Mouse (Mus musculus) lung, embryonic 15.5 days (tissue): ENCODE measurements around the gene Cmtm6. TPM values are rescaled to one million over a fixed set of nuclear protein-coding genes. Genes with fewer than 3 reads are reported as not detected.
"Not testable (repeated sequence)": the region's sequence is repeated elsewhere in the genome, so short reads cannot be mapped to it uniquely, and the experiment has no call there.

Experiments
- ATAC-seq: fragments of 200-750 bp; cut with Nextera tagmentation; 2 replicates; pipeline ENCODE4 v1.8.0; 2017; ENCODE audit warnings: moderate number of reproducible peaks, borderline replicate concordance; ENCODE audit not compliant: low FRiP score, low TSS enrichment; ENCODE audit errors: extremely low read depth
- H3K27ac ChIP-seq: fragments of 300-500 bp; sonication (generic); 2 replicates; pipeline ENCODE4 v1.5.1; 2015; ENCODE audit warnings: moderate library complexity, mild to moderate bottlenecking, inconsistent platforms
- H3K27me3 ChIP-seq: fragments of 300-500 bp; sonication (generic); 2 replicates; pipeline ENCODE4 v1.6.1; 2015; ENCODE audit warnings: inconsistent platforms
- H3K36me3 ChIP-seq: fragments of 300-500 bp; sonication (generic); 2 replicates; pipeline ENCODE4 v1.6.1; 2015; ENCODE audit warnings: inconsistent platforms
- H3K4me1 ChIP-seq: fragments of 300-500 bp; sonication (generic); 2 replicates; pipeline ENCODE4 v1.6.1; 2015; ENCODE audit warnings: inconsistent platforms
- H3K4me2 ChIP-seq: fragments of 300-500 bp; sonication (generic); 2 replicates; pipeline ENCODE4 v1.6.1; 2015; ENCODE audit warnings: inconsistent platforms, mild to moderate bottlenecking, moderate library complexity
- H3K4me3 ChIP-seq: fragments of 300-500 bp; sonication (generic); 2 replicates; pipeline ENCODE4 v1.5.1; 2015; ENCODE audit warnings: mild to moderate bottlenecking, inconsistent platforms
- H3K9ac ChIP-seq: fragments of 300-500 bp; sonication (generic); 2 replicates; pipeline ENCODE4 v1.6.1; 2015; ENCODE audit warnings: inconsistent platforms
- H3K9me3 ChIP-seq: fragments of 300-500 bp; sonication (generic); 2 replicates; pipeline ENCODE4 v1.6.1; 2016; ENCODE audit warnings: inconsistent platforms
- WGBS: fragments of 180-500 bp; shearing (Covaris S2); methylation state at CpG from one replicate; pipeline ENCODE4 v1.1.7; 2015; 5-methylcytosine and 5-hydroxymethylcytosine counted together
- polyA plus RNA-seq: library from polyadenylated mRNA; unstranded; fragments of >200 nt; fragmentation: Nextera tagmentation; extraction: Ambion mirVana; gene quantifications from 2 replicates; pipeline ENCODE4 v1.2.1, GENCODE M21; 2015

Cmtm6 gene
- polyA plus RNA-seq, 1 experiment from 2014 or later: 66.5 TPM

DNA sequence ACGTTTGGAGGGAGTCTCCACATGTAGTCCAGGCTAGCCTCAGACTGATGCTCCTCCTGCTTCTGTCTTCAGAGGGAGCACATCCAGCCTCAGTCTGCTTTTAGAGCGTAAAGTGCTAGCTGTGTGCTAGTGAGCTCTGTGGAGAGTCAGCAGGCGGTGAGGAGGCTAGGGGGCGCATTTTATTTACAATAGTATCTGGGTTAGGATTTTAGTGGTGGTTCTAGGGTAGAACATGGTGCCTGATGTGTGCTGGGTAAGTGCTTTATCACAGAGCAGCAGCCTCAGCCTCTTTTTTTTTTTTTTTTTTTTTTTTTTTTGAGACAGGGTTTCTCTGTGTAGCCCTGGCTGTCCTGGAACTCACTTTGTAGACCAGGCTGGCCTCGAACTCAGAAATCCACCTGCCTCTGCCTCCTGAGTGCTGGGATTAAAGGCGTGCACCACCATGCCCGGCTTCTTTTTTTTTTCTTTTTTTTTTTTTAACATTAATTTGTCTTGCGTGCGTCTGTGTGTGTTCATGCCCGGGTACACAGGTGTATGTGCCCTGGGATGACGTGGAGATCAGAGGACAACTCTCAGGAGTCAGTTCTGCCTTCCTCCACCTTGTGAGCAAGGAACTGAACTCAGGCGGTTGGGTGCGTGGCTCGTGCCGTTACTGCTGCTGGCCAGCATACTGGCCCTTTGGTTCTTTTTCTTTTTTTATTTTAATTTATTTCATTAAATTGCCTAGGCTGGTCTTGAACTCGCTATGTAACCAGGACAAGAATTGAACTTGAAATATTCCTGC lies 30.8 kb upstream of the Cmtm6 start:
- no peak for ATAC-seq
- no peak overlapping the region for H3K9ac ChIP-seq

DNA sequence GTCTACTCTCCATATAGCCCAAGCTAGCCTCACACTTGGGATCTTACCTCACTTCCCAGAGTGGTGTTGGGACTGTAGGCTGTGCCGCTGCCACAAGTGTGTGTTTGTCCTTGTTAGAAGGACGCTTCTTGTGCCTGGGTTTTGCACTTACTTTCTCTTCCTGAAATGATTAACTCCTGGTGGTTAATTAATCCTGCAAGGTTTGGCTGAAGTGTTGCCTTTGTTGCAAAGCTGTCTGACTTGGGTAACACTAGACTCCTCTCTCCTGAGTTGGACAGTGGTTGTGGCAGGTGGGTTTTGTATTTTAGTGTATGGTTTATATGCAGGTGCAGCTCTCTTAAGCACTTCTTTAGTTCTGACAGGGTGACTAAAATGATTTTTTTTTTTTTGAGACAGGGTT lies 29.9 kb upstream of the Cmtm6 start:
- 81% methylated on average over 2 of the region's 2 CpGs for WGBS
- H3K9me3 ChIP-seq: no peaks in the 10 kb centered on the region
- no peaks in the 10 kb centered on the region for H3K4me1 ChIP-seq
- H3K27ac ChIP-seq: no peak overlapping the region
- peaks cover 6% of the 10 kb centered on the region; the same call in 1 of the 2 replicates for H3K36me3 ChIP-seq
- no peak for ATAC-seq
- no peak overlapping the region for H3K4me2 ChIP-seq
- H3K9ac ChIP-seq: no peak overlapping the region
- H3K4me3 ChIP-seq: no peak overlapping the region
- H3K27me3 ChIP-seq: no peaks in the 10 kb centered on the region

More for the DNA sequence above, 30.8 kb upstream of the Cmtm6 start:
- Histone ChIP-seq H3K36me3 (0 out of 2 replicates have a peak, but pooled peaks cover 3% of the 10 kb centered on the region), H3K4me2 (no peak overlapping the region), H3K4me1 (no peaks in the 10 kb centered on the region), H3K27me3 (no peaks in the 10 kb centered on the region), H3K27ac (no peak overlapping the region), H3K9me3 (no peaks in the 10 kb centered on the region), H3K4me3 (no peak overlapping the region)
- WGBS: 91% methylated on average over 15 of the region's 16 CpGs

DNA sequence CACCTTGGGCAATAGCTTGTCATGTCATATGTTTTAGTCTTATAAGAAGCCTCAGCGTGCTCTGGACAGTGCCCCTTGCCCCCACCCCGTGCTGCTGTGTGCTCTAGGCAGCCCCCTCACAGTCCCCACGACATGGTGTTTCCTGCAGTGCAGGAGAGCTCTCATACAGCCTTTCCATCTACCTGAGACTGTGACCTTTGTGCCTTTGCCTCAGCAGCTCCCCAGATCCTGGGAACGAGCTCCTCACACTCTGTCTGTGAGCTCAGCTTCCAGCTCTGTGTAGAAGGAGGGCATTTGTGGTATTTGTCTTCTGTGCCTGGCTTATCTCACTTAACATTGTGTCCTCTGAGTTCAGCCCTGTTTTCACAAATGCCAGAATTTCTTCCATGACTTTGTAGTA lies 29.0 kb upstream of the Cmtm6 start:
- ATAC-seq: no peak
- Histone ChIP-seq H3K9ac (no peak overlapping the region), H3K4me3 (no peak overlapping the region), H3K4me2 (no peak overlapping the region), H3K27ac (no peak overlapping the region), H3K36me3 (peaks cover 8% of the 10 kb centered on the region; the same call in 1 of the 2 replicates), H3K9me3 (no peaks in the 10 kb centered on the region), H3K4me1 (no peaks in the 10 kb centered on the region), H3K27me3 (no peaks in the 10 kb centered on the region)
- WGBS: 75% methylated on average over 4 of the region's 4 CpGs

DNA sequence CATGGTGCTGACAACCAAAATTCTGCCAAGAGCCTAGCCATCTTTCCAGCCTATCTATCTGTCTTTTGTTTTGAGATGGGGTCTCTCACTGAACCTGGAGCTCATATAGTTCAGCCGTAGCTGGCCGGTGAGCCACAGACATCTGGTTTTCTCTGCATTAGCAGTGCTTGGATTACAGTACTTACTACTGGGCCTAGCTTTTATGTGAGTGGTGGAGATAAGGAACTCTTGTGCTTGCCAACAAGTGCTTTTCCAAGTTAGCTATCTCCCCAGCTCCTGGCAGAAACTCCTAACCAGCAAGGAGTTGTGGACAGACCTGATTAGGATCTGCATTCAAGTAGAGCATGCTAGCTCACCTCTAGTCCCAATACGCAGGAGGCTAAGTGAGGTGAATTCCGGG lies 23.1 kb upstream of the Cmtm6 start:
- Histone ChIP-seq H3K27ac (no peak overlapping the region), H3K4me1 (no peaks in the 10 kb centered on the region), H3K4me3 (no peak overlapping the region), H3K9me3 (no peaks in the 10 kb centered on the region), H3K27me3 (no peaks in the 10 kb centered on the region), H3K36me3 (peaks cover 49% of the 10 kb centered on the region), H3K9ac (no peak overlapping the region), H3K4me2 (no peak overlapping the region)
- 87% methylated on average over 4 of the region's 4 CpGs for WGBS
- no peak for ATAC-seq

DNA sequence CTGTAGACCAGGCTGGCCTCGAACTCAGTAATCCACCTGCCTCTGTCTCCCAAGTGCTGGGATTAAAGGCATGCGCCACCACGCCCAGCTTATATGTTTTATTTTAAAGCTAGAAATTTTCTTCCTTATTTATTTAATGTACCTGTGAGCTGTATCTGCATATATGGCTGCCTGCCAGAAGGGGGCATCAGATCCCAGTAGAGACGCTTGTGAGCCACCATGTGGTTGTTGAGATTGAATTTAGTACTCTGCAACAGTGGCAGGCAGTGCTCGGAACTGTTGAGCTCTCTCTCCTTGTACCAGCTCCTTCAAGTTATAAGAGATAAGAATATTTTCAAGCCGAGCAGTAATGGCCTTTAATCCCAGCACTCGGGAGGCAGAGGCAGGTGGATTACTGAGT lies 20.6 kb upstream of the Cmtm6 start:
- peaks cover 72% of the 10 kb centered on the region for H3K36me3 ChIP-seq
- ATAC-seq: no peak
- no peak overlapping the region for H3K4me2 ChIP-seq
- H3K9ac ChIP-seq: no peak overlapping the region
- H3K9me3 ChIP-seq: no peaks in the 10 kb centered on the region
- H3K27ac ChIP-seq: no peak overlapping the region
- H3K27me3 ChIP-seq: no peaks in the 10 kb centered on the region
- H3K4me3 ChIP-seq: no peak overlapping the region
- no peaks in the 10 kb centered on the region for H3K4me1 ChIP-seq
- 74% methylated on average over 7 of the region's 7 CpGs for WGBS

DNA sequence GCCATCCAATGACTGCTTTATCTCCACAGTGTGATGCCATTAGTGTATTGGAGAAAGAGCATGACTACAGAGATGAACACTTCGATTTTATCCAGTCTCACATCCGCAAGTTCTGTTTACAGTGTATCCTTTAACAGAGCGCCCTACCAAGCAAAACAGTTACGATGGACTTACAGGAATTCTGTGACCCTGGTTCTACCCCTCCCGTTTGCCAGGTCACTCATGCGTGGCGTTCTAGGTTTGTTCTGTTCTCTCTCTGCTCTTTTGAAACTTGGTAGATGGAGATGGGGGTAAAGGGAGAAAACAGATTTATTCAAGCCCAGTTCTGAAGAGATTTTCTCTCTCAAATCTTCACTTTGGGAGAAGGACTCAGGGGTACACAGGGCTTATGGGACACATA lies 17.4 kb upstream of the Cmtm6 start:
- peaks cover 74% of the 10 kb centered on the region for H3K36me3 ChIP-seq

DNA sequence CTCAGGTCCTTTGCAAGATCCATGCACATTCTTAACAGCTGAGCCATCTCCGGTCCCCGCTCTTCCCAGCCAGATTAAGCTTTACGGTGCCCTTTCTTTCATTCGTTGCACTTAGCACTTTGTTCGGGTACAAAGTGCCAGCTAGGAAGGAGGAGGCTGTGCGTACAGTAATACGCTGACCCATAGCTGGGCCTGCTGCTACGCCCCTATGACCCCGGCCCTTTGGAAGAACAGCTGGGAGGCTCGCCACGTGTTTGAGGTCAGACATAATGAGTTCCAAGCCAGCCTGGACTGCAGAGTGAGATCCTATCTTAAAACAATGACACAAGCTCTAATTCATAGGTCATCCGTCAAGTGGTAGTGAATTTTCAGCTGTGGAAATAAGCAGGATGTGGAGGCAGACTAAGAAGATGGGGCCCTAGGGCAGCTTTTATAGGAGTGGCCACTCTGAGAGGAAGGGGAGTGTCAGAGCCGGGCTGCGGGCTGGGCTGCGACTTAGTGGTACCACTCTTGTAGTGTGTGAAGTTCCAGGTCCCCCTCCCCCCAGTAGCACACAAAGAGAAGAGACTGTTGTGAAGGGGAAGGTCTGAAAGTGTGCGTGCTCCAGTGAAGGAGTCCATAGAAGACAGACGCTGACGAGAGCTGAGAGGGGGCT lies 14.1 kb upstream of the Cmtm6 start:
- Histone ChIP-seq H3K4me2 (no peak overlapping the region), H3K36me3 (peaks cover 80% of the 10 kb centered on the region), H3K27me3 (no peaks in the 10 kb centered on the region), H3K9me3 (no peaks in the 10 kb centered on the region), H3K4me3 (no peak overlapping the region), H3K4me1 (no peaks in the 10 kb centered on the region), H3K27ac (no peak overlapping the region), H3K9ac (no peak overlapping the region)
- peak; percentile 35; the same call in 1 of the 2 replicates for ATAC-seq
- 61% methylated on average over 18 of the region's 18 CpGs for WGBS

More for the DNA sequence above, 17.4 kb upstream of the Cmtm6 start:
- H3K9me3 ChIP-seq: no peaks in the 10 kb centered on the region
- no peak overlapping the region for H3K9ac ChIP-seq
- H3K4me2 ChIP-seq: no peak overlapping the region
- H3K4me3 ChIP-seq: no peak overlapping the region
- no peak for ATAC-seq
- 91% methylated on average over 7 of the region's 7 CpGs for WGBS
- no peaks in the 10 kb centered on the region for H3K4me1 ChIP-seq
- H3K27ac ChIP-seq: no peak overlapping the region
- H3K27me3 ChIP-seq: no peaks in the 10 kb centered on the region

DNA sequence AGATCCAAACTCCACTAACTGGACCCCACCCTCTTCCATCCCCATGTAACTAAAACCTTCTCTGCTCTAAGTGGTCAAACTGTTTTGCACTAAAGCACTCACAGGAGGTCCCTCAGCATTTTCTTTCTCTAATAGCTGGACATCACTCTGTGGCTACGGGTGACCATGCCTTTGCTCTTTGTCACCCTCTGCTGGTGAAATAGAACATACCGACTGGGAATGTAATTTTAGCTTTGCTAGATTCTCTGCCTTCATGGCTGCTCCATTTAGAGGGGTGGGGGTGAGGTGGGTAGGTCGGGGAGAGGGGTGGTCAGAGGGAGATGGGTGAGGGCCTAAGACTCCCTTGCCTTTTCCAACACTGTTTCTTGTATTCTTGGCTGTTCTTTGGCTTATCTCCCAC lies 3.6 kb upstream of the Cmtm6 start:
- Histone ChIP-seq H3K27ac (no peak overlapping the region), H3K9ac (no peak overlapping the region), H3K27me3 (no peaks in the 10 kb centered on the region), H3K9me3 (no peaks in the 10 kb centered on the region), H3K4me2 (no peak overlapping the region), H3K36me3 (peaks cover 23% of the 10 kb centered on the region), H3K4me3 (no peak overlapping the region), H3K4me1 (peaks cover 5% of the 10 kb centered on the region)
- ATAC-seq: no peak
- WGBS: 3% methylated on average over 3 of the region's 3 CpGs

DNA sequence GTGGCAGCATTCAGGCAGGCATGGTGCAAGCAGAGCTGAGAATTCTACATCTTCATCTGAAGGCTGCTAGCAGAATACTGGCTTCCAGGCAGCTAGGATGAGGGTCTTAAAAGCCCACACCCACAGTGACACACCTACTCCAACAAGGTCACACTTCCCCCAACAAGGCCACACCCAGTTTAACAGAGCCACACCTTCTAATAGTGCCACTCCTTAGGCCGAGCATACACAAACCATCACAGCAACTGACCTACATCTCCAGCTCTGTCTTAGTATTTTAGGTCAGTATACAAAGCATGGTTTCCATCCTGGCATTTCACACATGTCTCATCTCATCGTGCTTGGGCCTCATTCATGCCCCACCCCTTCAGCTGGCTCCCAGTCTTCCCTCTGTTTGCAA lies 2.5 kb upstream of the Cmtm6 start:
- not testable (repeated sequence) for H3K27me3 ChIP-seq, ATAC-seq, H3K4me3 ChIP-seq, H3K4me2 ChIP-seq, H3K9ac ChIP-seq, H3K4me1 ChIP-seq, H3K27ac ChIP-seq, H3K9me3 ChIP-seq
- 30% methylated on average over 2 of the region's 2 CpGs for WGBS
- H3K36me3 ChIP-seq: peaks cover 12% of the 10 kb centered on the region; the same call in 1 of the 2 replicates

DNA sequence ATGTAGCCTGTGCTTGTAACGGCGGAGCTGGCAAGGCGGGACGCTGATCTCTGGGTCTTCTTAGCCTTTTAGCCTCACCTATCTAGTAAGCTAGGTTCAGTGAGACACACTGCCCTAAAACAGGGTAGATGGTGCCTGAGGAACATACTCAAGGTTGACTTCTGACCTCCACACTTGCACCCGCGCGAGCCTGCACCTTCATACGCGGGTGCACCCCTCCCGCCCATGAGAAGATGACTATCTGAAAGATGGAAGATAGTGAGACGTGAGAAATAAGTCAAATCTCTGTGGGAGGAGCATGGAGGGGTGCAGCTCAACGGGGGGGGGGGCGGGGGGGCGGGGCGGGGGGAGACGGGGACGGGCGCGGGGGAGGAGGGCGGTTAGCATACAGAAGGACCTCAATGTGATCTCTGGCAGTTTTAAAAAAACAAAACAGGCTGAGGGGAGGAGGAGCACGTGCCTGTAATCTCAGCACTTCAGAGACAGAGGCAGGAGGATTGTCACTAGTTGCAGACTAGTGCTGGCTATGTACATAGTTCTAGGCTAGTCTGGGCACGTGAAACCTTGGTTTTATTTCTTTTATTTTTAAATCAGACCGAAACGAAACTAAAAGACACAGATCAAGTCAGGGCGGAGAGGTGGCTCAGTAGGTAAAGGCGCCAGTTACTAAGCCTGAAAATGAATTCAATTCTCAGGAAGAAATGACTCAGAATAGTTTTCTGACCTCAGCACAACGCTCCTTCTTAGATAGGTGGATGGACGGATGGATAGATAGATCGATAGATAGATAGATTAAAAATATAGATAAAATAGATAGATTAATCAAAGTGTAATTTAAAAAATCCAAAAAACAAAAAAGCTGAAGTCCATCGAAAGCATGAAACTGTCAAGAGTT lies 758 bp upstream of the Cmtm6 start:
- Histone ChIP-seq H3K36me3 (no peaks in the 10 kb centered on the region), H3K9ac (no peak overlapping the region), H3K27ac (no peak overlapping the region), H3K27me3 (no peaks in the 10 kb centered on the region), H3K4me2 (peak overlapping the region; percentile 60), H3K4me3 (peak overlapping the region; percentile 90), H3K4me1 (peaks cover 7% of the 10 kb centered on the region), H3K9me3 (no peaks in the 10 kb centered on the region)
- WGBS: 27% methylated on average over 24 of the region's 30 CpGs
- ATAC-seq: no peak

DNA sequence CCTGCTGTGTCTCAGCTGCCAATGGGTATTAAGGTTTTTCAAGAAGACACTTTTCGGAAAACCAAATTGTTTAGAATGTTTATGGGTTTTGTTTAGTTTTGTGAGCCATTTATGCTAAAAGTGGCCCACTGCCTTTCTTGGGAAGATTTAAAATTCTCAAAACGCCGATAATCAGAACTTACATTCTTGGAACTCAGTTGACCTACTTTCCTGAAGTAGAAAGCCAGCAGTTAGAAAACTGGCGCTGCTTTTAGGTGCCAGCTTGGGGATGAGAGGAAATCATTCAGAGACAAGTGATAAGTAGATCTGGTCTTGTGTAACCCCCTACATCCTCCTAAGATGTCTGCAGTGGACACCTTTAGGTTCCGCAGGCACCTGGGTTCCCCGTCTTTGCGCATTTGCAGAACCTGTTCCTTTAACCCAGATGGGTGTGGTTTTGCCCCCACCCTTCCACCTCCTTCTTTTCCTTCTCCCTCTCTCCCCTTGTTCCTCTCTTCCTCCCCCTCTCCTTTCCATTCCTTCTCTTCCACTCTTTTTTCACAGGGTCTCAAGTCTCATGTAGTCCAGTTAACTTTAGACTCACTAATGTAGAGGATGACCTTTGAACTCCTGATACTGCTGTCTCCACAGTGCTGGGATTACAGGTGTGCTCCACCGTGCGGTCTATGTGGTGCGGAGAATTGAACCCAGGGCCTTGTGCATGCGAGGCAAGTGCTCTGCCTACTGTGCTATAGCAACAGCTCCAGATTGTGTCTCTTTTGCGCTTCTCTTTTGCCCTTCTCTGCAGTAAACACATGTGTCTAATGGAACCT lies 1.2 kb downstream of the Cmtm6 start:
- Histone ChIP-seq H3K9ac (peak overlapping the region; percentile 94), H3K4me3 (peak overlapping the region; percentile 90), H3K9me3 (no peaks in the 10 kb centered on the region), H3K27me3 (no peaks in the 10 kb centered on the region), H3K4me1 (peaks cover 17% of the 10 kb centered on the region), H3K4me2 (peak overlapping the region; percentile 60), H3K27ac (no peak overlapping the region), H3K36me3 (no peaks in the 10 kb centered on the region)
- WGBS: 56% methylated on average over 12 of the region's 12 CpGs
- no peak for ATAC-seq
